Mouse (Mus musculus): ENCODE data around the gene Fam219a. TPM values are rescaled to one million over a fixed set of nuclear protein-coding genes. Genes with fewer than 3 reads are reported as not detected.

Fam219a gene
- polyA plus RNA-seq, 1 experiment from 2014 or later, result 3.1 TPM

DNA sequence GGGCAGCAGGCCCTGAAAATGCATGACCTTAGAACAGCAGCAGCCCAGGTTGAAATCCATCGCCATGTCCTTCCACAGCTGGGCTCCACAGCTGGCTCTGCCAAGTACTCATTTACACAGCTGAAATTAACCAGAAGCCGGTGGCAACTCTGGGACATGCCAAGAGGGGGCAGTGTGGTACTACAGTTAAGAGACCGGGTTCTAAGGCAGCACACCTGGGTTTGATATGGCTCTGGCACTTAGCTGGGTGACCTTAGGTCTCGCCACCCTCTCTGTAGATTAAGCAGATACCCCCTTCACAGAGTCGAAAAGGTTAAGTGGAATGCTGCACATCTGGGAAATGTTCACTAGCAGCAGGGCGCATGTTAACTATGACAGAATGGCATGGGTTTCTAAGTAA lies 16.8 kb downstream of the Fam219a start:
- Histone ChIP-seq H3K27me3 (peaks cover 5% of the 10 kb centered on the region), H3K4me2 (no peak overlapping the region), H3K36me3 (no peaks in the 10 kb centered on the region), H3K27ac (no peak overlapping the region), H3K9ac (no peak overlapping the region), H3K4me3 (no peak overlapping the region), H3K4me1 (peaks cover 34% of the 10 kb centered on the region), H3K9me3 (no peaks in the 10 kb centered on the region)
- whole genome bisulfite sequencing, result 16% methylated on average over 6 of the region's 6 CpGs
- no peak for ATAC-seq (ENCODE audit: insufficient number of reproducible peaks, insufficient read depth, low FRiP score, low TSS enrichment, low read depth)

GRCm38 (mm10) chr4:41547086-41547485 lies 22.3 kb downstream of the Fam219a start:
- Histone ChIP-seq H3K36me3 (no peaks in the 10 kb centered on the region), H3K4me3 (no peak overlapping the region), H3K4me2 (no peak overlapping the region), H3K27me3 (peaks cover 2% of the 10 kb centered on the region; the same call in 1 of the 2 replicates), H3K9ac (no peak overlapping the region), H3K4me1 (peaks cover 17% of the 10 kb centered on the region), H3K27ac (no peak overlapping the region), H3K9me3 (no peaks in the 10 kb centered on the region)
- no peak for ATAC-seq (ENCODE audit: insufficient number of reproducible peaks, insufficient read depth, low FRiP score, low TSS enrichment, low read depth)
- WGBS, result 76% methylated on average over 1 of the region's 1 CpGs

DNA sequence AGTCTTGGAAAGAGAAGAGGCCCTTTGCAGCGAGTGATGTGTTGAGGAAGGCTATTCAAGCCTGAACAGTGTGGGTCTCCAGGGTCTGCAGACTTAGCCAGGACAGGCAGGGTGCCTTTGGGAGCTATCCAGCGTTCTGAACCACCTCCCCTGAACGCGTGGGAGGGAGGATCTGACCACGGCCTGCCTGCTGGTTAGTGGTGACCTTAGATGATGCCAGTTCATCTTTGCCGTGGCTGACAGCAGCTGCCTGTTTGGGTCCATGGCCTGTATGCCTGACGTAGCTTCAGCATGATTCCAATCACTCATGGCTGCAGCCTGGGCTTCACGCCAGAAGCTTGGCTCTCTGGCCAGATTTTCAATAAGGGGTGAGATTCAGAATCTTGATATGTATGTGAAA lies 23.4 kb downstream of the Fam219a start:
- no peaks in the 10 kb centered on the region for H3K36me3 ChIP-seq
- H3K27ac ChIP-seq, result no peak overlapping the region
- 17% methylated on average over 8 of the region's 8 CpGs for WGBS
- peaks cover 21% of the 10 kb centered on the region for H3K4me1 ChIP-seq
- peaks cover 2% of the 10 kb centered on the region; the same call in 1 of the 2 replicates for H3K27me3 ChIP-seq
- no peak overlapping the region for H3K9ac ChIP-seq
- ATAC-seq (ENCODE audit: insufficient number of reproducible peaks, insufficient read depth, low FRiP score, low TSS enrichment, low read depth), result no peak
- no peak overlapping the region for H3K4me2 ChIP-seq
- H3K4me3 ChIP-seq, result no peak overlapping the region
- no peaks in the 10 kb centered on the region for H3K9me3 ChIP-seq

- H3K27me3 ChIP-seq, result no peaks in the 10 kb centered on the region
- H3K36me3 ChIP-seq, result no peaks in the 10 kb centered on the region
- no peak overlapping the region for H3K9ac ChIP-seq
- H3K9me3 ChIP-seq, result no peaks in the 10 kb centered on the region
- ATAC-seq (ENCODE audit: insufficient number of reproducible peaks, insufficient read depth, low FRiP score, low TSS enrichment, low read depth), result no peak
- no peak overlapping the region for H3K4me2 ChIP-seq
- peak overlapping the region; percentile 56; the same call in 1 of the 2 replicates for H3K27ac ChIP-seq
- H3K4me3 ChIP-seq, result no peak overlapping the region
- 41% methylated on average over 8 of the region's 8 CpGs for WGBS
- peaks cover 33% of the 10 kb centered on the region for H3K4me1 ChIP-seq
Observed at GRCm38 (mm10) chr4:41542136-41542535, 27.2 kb downstream of the Fam219a start.

- no peak overlapping the region for H3K27ac ChIP-seq
- no peak overlapping the region for H3K9ac ChIP-seq
- ATAC-seq (ENCODE audit: insufficient number of reproducible peaks, insufficient read depth, low FRiP score, low TSS enrichment, low read depth), result no peak
- 79% methylated on average over 5 of the region's 5 CpGs for WGBS
- H3K4me3 ChIP-seq, result no peak overlapping the region
- H3K4me1 ChIP-seq, result peaks cover 2% of the 10 kb centered on the region; the same call in 1 of the 2 replicates
- H3K9me3 ChIP-seq, result no peaks in the 10 kb centered on the region
- H3K27me3 ChIP-seq, result 0 out of 2 replicates have a peak, but pooled peaks cover 3% of the 10 kb centered on the region
- no peaks in the 10 kb centered on the region for H3K36me3 ChIP-seq
- no peak overlapping the region for H3K4me2 ChIP-seq
Observed at GRCm38 (mm10) chr4:41534866-41535265, 34.5 kb downstream of the Fam219a start.

DNA sequence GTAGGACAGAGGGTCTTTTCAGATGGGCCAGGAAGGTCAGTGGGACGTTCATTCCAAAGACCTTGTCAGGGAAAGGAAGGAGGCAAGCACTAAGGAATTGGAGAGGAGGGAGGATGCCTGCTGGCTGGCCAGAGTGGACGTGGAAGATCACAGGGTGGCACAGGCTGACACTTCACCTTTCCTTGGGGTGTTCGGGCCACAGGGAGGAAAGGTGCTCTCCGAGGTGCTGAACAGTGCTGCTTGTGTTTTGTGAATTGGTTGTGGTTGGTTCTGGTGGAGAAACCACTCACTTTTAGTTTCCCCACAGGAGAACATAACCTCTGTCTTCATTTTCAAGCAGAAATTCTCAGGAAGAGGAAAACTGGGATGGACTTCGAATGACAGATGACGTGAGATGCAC lies 36.9 kb downstream of the Fam219a start:
- Histone ChIP-seq H3K4me3 (no peak overlapping the region), H3K9me3 (no peaks in the 10 kb centered on the region), H3K9ac (no peak overlapping the region), H3K4me2 (no peak overlapping the region), H3K27me3 (0 out of 2 replicates have a peak, but pooled peaks cover 6% of the 10 kb centered on the region), H3K36me3 (no peaks in the 10 kb centered on the region), H3K4me1 (0 out of 2 replicates have a peak, but pooled peaks cover 5% of the 10 kb centered on the region), H3K27ac (no peak overlapping the region)
- ATAC-seq (ENCODE audit: insufficient number of reproducible peaks, insufficient read depth, low FRiP score, low TSS enrichment, low read depth), result no peak
- WGBS, result 20% methylated on average over 6 of the region's 6 CpGs

- no peak for ATAC-seq (ENCODE audit: insufficient number of reproducible peaks, insufficient read depth, low FRiP score, low TSS enrichment, low read depth)
- Histone ChIP-seq H3K4me3 (no peak overlapping the region), H3K27me3 (peaks cover 16% of the 10 kb centered on the region; the same call in 1 of the 2 replicates), H3K27ac (no peak overlapping the region), H3K9me3 (no peaks in the 10 kb centered on the region), H3K4me2 (no peak overlapping the region), H3K4me1 (peaks cover 12% of the 10 kb centered on the region), H3K36me3 (no peaks in the 10 kb centered on the region), H3K9ac (no peak overlapping the region)
- WGBS, result 51% methylated on average over 8 of the region's 8 CpGs
Observed at GRCm38 (mm10) chr4:41527996-41528395, 41.3 kb downstream of the Fam219a start.

- Histone ChIP-seq H3K4me3 (no peak overlapping the region), H3K4me1 (peaks cover 12% of the 10 kb centered on the region), H3K9ac (no peak overlapping the region), H3K9me3 (no peaks in the 10 kb centered on the region), H3K4me2 (no peak overlapping the region), H3K27ac (no peak overlapping the region), H3K27me3 (peaks cover 21% of the 10 kb centered on the region; the same call in 1 of the 2 replicates), H3K36me3 (no peaks in the 10 kb centered on the region)
- no peak for ATAC-seq (ENCODE audit: insufficient number of reproducible peaks, insufficient read depth, low FRiP score, low TSS enrichment, low read depth)
- 43% methylated on average over 13 of the region's 13 CpGs for WGBS
Observed at GRCm38 (mm10) chr4:41527076-41527475, 42.3 kb downstream of the Fam219a start.

DNA sequence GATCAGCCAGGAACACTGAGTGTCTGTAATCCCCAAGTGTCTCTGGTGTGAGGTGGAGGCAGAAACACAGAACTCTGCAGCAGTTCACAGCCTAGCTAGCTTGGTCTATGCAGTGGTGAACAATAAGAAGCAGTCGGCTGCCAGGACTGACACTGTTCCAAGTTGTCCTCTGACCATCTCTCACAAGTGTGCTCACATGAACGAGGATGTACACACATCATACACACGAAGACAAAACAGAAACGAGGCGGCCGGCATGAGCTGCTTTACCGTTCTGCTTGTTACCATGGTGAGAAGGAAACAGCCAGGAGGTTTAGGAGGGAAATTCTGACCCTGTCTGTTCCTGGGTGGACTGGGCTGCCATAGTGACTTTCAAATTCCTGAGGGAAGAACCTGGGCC lies 42.8 kb downstream of the Fam219a start:
- WGBS, result 62% methylated on average over 7 of the region's 7 CpGs
- Histone ChIP-seq H3K9ac (no peak overlapping the region), H3K27me3 (peaks cover 18% of the 10 kb centered on the region), H3K4me3 (no peak overlapping the region), H3K4me1 (peaks cover 12% of the 10 kb centered on the region), H3K36me3 (no peaks in the 10 kb centered on the region), H3K27ac (no peak overlapping the region), H3K9me3 (no peaks in the 10 kb centered on the region), H3K4me2 (no peak overlapping the region)
- ATAC-seq (ENCODE audit: insufficient number of reproducible peaks, insufficient read depth, low FRiP score, low TSS enrichment, low read depth), result no peak

DNA sequence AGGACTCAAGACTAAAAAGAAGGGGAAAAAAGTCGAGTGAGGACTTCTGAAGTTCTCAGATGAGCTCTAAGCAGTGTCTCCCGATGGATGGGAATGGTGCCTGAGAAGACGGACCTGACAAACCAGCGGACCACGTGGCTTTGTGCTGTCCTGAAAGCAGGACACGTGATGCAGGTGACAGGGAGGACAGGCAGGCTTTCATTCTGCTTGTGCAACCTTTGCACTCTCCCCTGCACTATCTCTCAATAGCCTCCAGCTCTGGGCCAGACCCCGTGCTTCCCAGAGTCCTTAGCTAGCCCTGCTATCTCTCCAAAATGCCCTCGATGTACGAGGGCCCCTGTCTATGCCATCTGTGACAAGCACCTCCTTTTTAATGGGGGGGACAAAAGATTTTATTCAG lies 44.5 kb downstream of the Fam219a start:
- WGBS, result 70% methylated on average over 9 of the region's 9 CpGs
- no peak overlapping the region for H3K9ac ChIP-seq
- no peak overlapping the region for H3K4me2 ChIP-seq
- H3K36me3 ChIP-seq, result no peaks in the 10 kb centered on the region
- peaks cover 12% of the 10 kb centered on the region for H3K4me1 ChIP-seq
- H3K9me3 ChIP-seq, result no peaks in the 10 kb centered on the region
- H3K27me3 ChIP-seq, result peaks cover 24% of the 10 kb centered on the region
- no peak for ATAC-seq (ENCODE audit: insufficient number of reproducible peaks, insufficient read depth, low FRiP score, low TSS enrichment, low read depth)
- no peak overlapping the region for H3K27ac ChIP-seq
- no peak overlapping the region for H3K4me3 ChIP-seq

GRCm38 (mm10) chr4:41523839-41524238 lies 45.5 kb downstream of the Fam219a start:
- H3K27me3 ChIP-seq, result peaks cover 24% of the 10 kb centered on the region
- no peak for ATAC-seq (ENCODE audit: insufficient number of reproducible peaks, insufficient read depth, low FRiP score, low TSS enrichment, low read depth)
- H3K4me1 ChIP-seq, result peaks cover 12% of the 10 kb centered on the region
- H3K27ac ChIP-seq, result no peak overlapping the region
- no peak overlapping the region for H3K4me3 ChIP-seq
- no peaks in the 10 kb centered on the region for H3K36me3 ChIP-seq
- no peak overlapping the region for H3K4me2 ChIP-seq
- WGBS, result 70% methylated on average over 7 of the region's 7 CpGs
- no peaks in the 10 kb centered on the region for H3K9me3 ChIP-seq
- H3K9ac ChIP-seq, result no peak overlapping the region

- no peaks in the 10 kb centered on the region for H3K36me3 ChIP-seq
- H3K27ac ChIP-seq, result no peak overlapping the region
- H3K4me2 ChIP-seq, result no peak overlapping the region
- no peaks in the 10 kb centered on the region for H3K9me3 ChIP-seq
- H3K9ac ChIP-seq, result no peak overlapping the region
- H3K27me3 ChIP-seq, result peaks cover 22% of the 10 kb centered on the region
- H3K4me3 ChIP-seq, result no peak overlapping the region
- WGBS, result 52% methylated on average over 5 of the region's 5 CpGs
- no peak for ATAC-seq (ENCODE audit: insufficient number of reproducible peaks, insufficient read depth, low FRiP score, low TSS enrichment, low read depth)
- H3K4me1 ChIP-seq, result peaks cover 8% of the 10 kb centered on the region
Observed at GRCm38 (mm10) chr4:41522788-41523187, 46.5 kb downstream of the Fam219a start.

Data from embryonic facial prominence, embryonic 13.5 days (tissue).